ENCODE assay signal across 14 mouse cellular contexts in genomic region chr17:32424034-32424433, GRCm38 (mm10). TPM values are rescaled to one million over a fixed set of nuclear protein-coding genes. Genes with fewer than 3 reads are reported as not detected.
A peak's percentile ranks its signal among the peaks of the same experiment; 100 is the strongest.
DNase-seq lines count a peak whose midpoint lies in the region; ATAC-seq lines count a peak whose summit lies in the region.
"Had no signal": no experiment of that assay in that cellular context is flagged by ENCODE, and none has a peak within 500 bp of the region (broad histone marks: within the 10 kb centered on the region; RNA-seq: fewer than 3 reads in every experiment).

TSS of gene Pglyrp2 (minus strand) at chr17:32424167.

- 0 out of 2 replicates have a peak, but pooled peaks cover 4% of the 10 kb centered on the region for H3K27me3 ChIP-seq in limb, embryonic 10.5 days (ENCODE audit: low read depth, poor library complexity, severe bottlenecking)
- H3K27me3 ChIP-seq: embryonic facial prominence, embryonic 15.5 days; midbrain, embryonic 15.5 days had no signal

- H3K4me3 ChIP-seq in limb, embryonic 10.5 days: no peak within 1 kb of the TSS
- H3K4me3 ChIP-seq: embryonic facial prominence, embryonic 15.5 days; midbrain, embryonic 15.5 days had no signal

- no peaks in the 10 kb centered on the region for H3K9me3 ChIP-seq in limb, embryonic 10.5 days (replicated peaks)
- H3K9me3 ChIP-seq: embryonic facial prominence, embryonic 15.5 days; midbrain, embryonic 15.5 days had no signal

- ATAC-seq in megakaryocyte-erythroid progenitor cell, adult 5-6 weeks (replicated peaks; ENCODE audit: low FRiP score, low TSS enrichment, poor library complexity, severe bottlenecking): 0 out of 2 replicates have a peak, but pooled peaks have one; percentile 26
- ATAC-seq: intestine, postnatal 0 days; midbrain, embryonic 15.5 days had no signal

- H3K27ac ChIP-seq in limb, embryonic 10.5 days: no peak within 1 kb of the TSS
- H3K27ac ChIP-seq: embryonic facial prominence, embryonic 15.5 days; midbrain, embryonic 15.5 days had no signal

- peak; percentile 43 to 61 for DNase-seq in spleen, adult 18-20 months
- no peak for DNase-seq in spleen, adult 12 weeks (ENCODE audit: low spot score)
- peak; percentile 74 for DNase-seq in MEL-GATA-1-ER (ENCODE audit: extremely low read depth, low read depth)
- DNase-seq in thymus, postnatal 25 days: peak; percentile 82
- no peak for DNase-seq in limb, embryonic 10.5 days (ENCODE audit: low spot score)
- no peak for DNase-seq in frontal cortex, adult 2 months (ENCODE audit: extremely low spot score in 1 of 2, low spot score in 1 of 2)
- DNase-seq in urinary bladder, postnatal 25 days (ENCODE audit: low spot score): no peak
- DNase-seq: cerebellum, postnatal 36 days; lung, adult 2 months had no signal

- 94% methylated on average over 2 of the region's 2 CpGs for WGBS in limb, embryonic 10.5 days

- H3K4me1 ChIP-seq in limb, embryonic 10.5 days: no peaks in the 10 kb centered on the region
- H3K4me1 ChIP-seq: embryonic facial prominence, embryonic 15.5 days; midbrain, embryonic 15.5 days had no signal

- H3K36me3 ChIP-seq in limb, embryonic 10.5 days: no peaks in the 10 kb centered on the region
- H3K36me3 ChIP-seq: embryonic facial prominence, embryonic 15.5 days; midbrain, embryonic 15.5 days had no signal

RNA-seq across cellular contexts. Expression of gene Pglyrp2, which starts in this region (rescaled TPM):
- total RNA-seq in megakaryocyte-erythroid progenitor cell, adult 5-6 weeks (2014; fragmentation: Nextera tagmentation): 1.5 and 3.0 TPM in 2 replicates
- 2.7 and 3.3 TPM in 2 replicates for total RNA-seq in megakaryocyte-erythroid progenitor cell, adult 5-6 weeks (2017)
- not detected in 2 replicates for polyA plus RNA-seq in limb, embryonic 10.5 days (2016; fragmentation: Nextera tagmentation; extraction: Ambion mirVana)
- polyA plus RNA-seq in frontal cortex, adult 2 months (2012; rRNA removed): not detected in 2 replicates
- total RNA-seq: left cerebral cortex, postnatal 14 days had no signal
- polyA plus RNA-seq: midbrain, embryonic 15.5 days had no signal

Comparison
In these comparisons a context has a peak if more than half of its experiments do, and no peak if none do; other contexts are left out.
1. DNase-seq: peak in spleen, adult 18-20 months (2 of 2), MEL-GATA-1-ER (single experiment) and thymus, postnatal 25 days (single experiment); none in spleen, adult 12 weeks (single experiment), limb, embryonic 10.5 days (single experiment), frontal cortex, adult 2 months (0 of 2) and urinary bladder, postnatal 25 days (single experiment).